Mouse (Mus musculus): ENCODE measurements around the gene Agbl4. TPM values are rescaled to one million over a fixed set of nuclear protein-coding genes. Genes with fewer than 3 reads are reported as not detected.

Gene Agbl4
- total and polyA plus RNA-seq, 2 experiments: not detected

DNA sequence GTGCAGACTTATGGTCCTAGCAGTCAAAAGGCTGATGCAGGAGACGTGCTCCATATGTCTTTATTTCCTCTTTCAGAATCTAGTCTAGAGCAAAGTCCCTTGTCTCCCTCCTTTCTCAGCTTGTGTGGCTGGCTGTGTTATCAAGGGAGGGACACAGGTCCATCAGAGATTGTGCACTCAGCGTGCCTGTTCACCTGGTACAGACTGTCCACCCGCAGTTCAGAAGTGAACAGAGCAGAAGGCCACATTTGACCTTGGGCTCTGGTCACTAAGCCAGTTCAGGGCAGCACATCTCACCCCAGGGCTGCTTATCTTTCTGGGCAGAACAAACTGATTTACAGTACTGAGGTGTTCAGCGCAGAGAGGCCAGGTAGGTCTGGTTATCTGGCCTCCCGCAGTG, 1054.7 kb downstream of the Agbl4 start:
- TF ChIP-seq CTCF (IDR thresholded peaks at IDR 0.05; ENCODE audit: low read depth, low read length): no peak
- no peak for TF ChIP-seq POLR2A (IDR thresholded peaks at IDR 0.05; ENCODE audit: extremely low read depth, insufficient read depth, low read length)
- H3K4me3 ChIP-seq (ENCODE audit: insufficient read depth, low read depth, low read length): no peak overlapping the region
- 79% methylated on average over 5 of the region's 5 CpGs for WGBS
- H3K27ac ChIP-seq (replicated peaks; ENCODE audit: insufficient read depth, low read depth, low read length): no peak overlapping the region
- no peaks in the 10 kb centered on the region for H3K79me2 ChIP-seq (ENCODE audit: control insufficient read depth, insufficient read depth, low read length)
- H3K9ac ChIP-seq (ENCODE audit: low read depth, low read length): no peak overlapping the region
- no peak for DNase-seq (ENCODE audit: extremely low read depth, low read depth, low spot score)
- H3K36me3 ChIP-seq (ENCODE audit: control insufficient read depth, insufficient read depth, low read length): no peaks in the 10 kb centered on the region
- H3K4me1 ChIP-seq (ENCODE audit: control insufficient read depth, insufficient read depth, low read length): no peaks in the 10 kb centered on the region
- H3K27me3 ChIP-seq (ENCODE audit: control insufficient read depth, insufficient read depth, low read length): no peaks in the 10 kb centered on the region

GRCm38 (mm10) chr4:111453275-111453674, 1055.8 kb downstream of the Agbl4 start:
- WGBS: 82% methylated on average over 3 of the region's 3 CpGs

GRCm38 (mm10) chr4:111455621-111456020, 1058.2 kb downstream of the Agbl4 start:
- H3K36me3 ChIP-seq (ENCODE audit: control insufficient read depth, insufficient read depth, low read length): no peaks in the 10 kb centered on the region
- H3K4me3 ChIP-seq (ENCODE audit: insufficient read depth, low read depth, low read length): no peak overlapping the region
- 90% methylated on average over 5 of the region's 5 CpGs for WGBS
- no peaks in the 10 kb centered on the region for H3K79me2 ChIP-seq (ENCODE audit: control insufficient read depth, insufficient read depth, low read length)
- H3K27me3 ChIP-seq (ENCODE audit: control insufficient read depth, insufficient read depth, low read length): no peaks in the 10 kb centered on the region
- TF ChIP-seq CTCF (IDR thresholded peaks at IDR 0.05; ENCODE audit: low read depth, low read length) (no peak), POLR2A (IDR thresholded peaks at IDR 0.05; ENCODE audit: extremely low read depth, insufficient read depth, low read length) (no peak)
- H3K27ac ChIP-seq (replicated peaks; ENCODE audit: insufficient read depth, low read depth, low read length): no peak overlapping the region
- H3K9ac ChIP-seq (ENCODE audit: low read depth, low read length): no peak overlapping the region
- DNase-seq (ENCODE audit: extremely low read depth, low read depth, low spot score): no peak
- H3K4me1 ChIP-seq (ENCODE audit: control insufficient read depth, insufficient read depth, low read length): no peaks in the 10 kb centered on the region

More at GRCm38 (mm10) chr4:111453275-111453674, 1055.8 kb downstream of the Agbl4 start:
- Histone ChIP-seq H3K79me2 (ENCODE audit: control insufficient read depth, insufficient read depth, low read length) (no peaks in the 10 kb centered on the region), H3K36me3 (ENCODE audit: control insufficient read depth, insufficient read depth, low read length) (no peaks in the 10 kb centered on the region), H3K27ac (replicated peaks; ENCODE audit: insufficient read depth, low read depth, low read length) (no peak overlapping the region), H3K27me3 (ENCODE audit: control insufficient read depth, insufficient read depth, low read length) (no peaks in the 10 kb centered on the region), H3K4me3 (ENCODE audit: insufficient read depth, low read depth, low read length) (no peak overlapping the region), H3K9ac (ENCODE audit: low read depth, low read length) (no peak overlapping the region), H3K4me1 (ENCODE audit: control insufficient read depth, insufficient read depth, low read length) (no peaks in the 10 kb centered on the region)
- DNase-seq (ENCODE audit: extremely low read depth, low read depth, low spot score): no peak
- TF ChIP-seq CTCF (IDR thresholded peaks at IDR 0.05; ENCODE audit: low read depth, low read length) (no peak), POLR2A (IDR thresholded peaks at IDR 0.05; ENCODE audit: extremely low read depth, insufficient read depth, low read length) (no peak)

- Histone ChIP-seq H3K27me3 (ENCODE audit: control insufficient read depth, insufficient read depth, low read length) (no peaks in the 10 kb centered on the region), H3K4me3 (ENCODE audit: insufficient read depth, low read depth, low read length) (no peak overlapping the region), H3K79me2 (ENCODE audit: control insufficient read depth, insufficient read depth, low read length) (no peaks in the 10 kb centered on the region), H3K36me3 (ENCODE audit: control insufficient read depth, insufficient read depth, low read length) (no peaks in the 10 kb centered on the region), H3K9ac (ENCODE audit: low read depth, low read length) (no peak overlapping the region), H3K27ac (replicated peaks; ENCODE audit: insufficient read depth, low read depth, low read length) (no peak overlapping the region), H3K4me1 (ENCODE audit: control insufficient read depth, insufficient read depth, low read length) (no peaks in the 10 kb centered on the region)
- WGBS: 89% methylated on average over 5 of the region's 5 CpGs
- TF ChIP-seq POLR2A (IDR thresholded peaks at IDR 0.05; ENCODE audit: extremely low read depth, insufficient read depth, low read length) (no peak), CTCF (IDR thresholded peaks at IDR 0.05; ENCODE audit: low read depth, low read length) (no peak)
- no peak for DNase-seq (ENCODE audit: extremely low read depth, low read depth, low spot score)
Observed at GRCm38 (mm10) chr4:111457568-111457967, 1060.1 kb downstream of the Agbl4 start.

- no peaks in the 10 kb centered on the region for H3K36me3 ChIP-seq (ENCODE audit: control insufficient read depth, insufficient read depth, low read length)
- no peak for DNase-seq (ENCODE audit: extremely low read depth, low read depth, low spot score)
- TF ChIP-seq CTCF (IDR thresholded peaks at IDR 0.05; ENCODE audit: low read depth, low read length) (no peak), POLR2A (IDR thresholded peaks at IDR 0.05; ENCODE audit: extremely low read depth, insufficient read depth, low read length) (no peak)
- no peaks in the 10 kb centered on the region for H3K27me3 ChIP-seq (ENCODE audit: control insufficient read depth, insufficient read depth, low read length)
- H3K9ac ChIP-seq (ENCODE audit: low read depth, low read length): no peak overlapping the region
- no peak overlapping the region for H3K4me3 ChIP-seq (ENCODE audit: insufficient read depth, low read depth, low read length)
- H3K4me1 ChIP-seq (ENCODE audit: control insufficient read depth, insufficient read depth, low read length): no peaks in the 10 kb centered on the region
- no peak overlapping the region for H3K27ac ChIP-seq (replicated peaks; ENCODE audit: insufficient read depth, low read depth, low read length)
- WGBS: 72% methylated on average over 2 of the region's 2 CpGs
- H3K79me2 ChIP-seq (ENCODE audit: control insufficient read depth, insufficient read depth, low read length): no peaks in the 10 kb centered on the region
Observed at GRCm38 (mm10) chr4:111467293-111467773, 1069.9 kb downstream of the Agbl4 start.

DNA sequence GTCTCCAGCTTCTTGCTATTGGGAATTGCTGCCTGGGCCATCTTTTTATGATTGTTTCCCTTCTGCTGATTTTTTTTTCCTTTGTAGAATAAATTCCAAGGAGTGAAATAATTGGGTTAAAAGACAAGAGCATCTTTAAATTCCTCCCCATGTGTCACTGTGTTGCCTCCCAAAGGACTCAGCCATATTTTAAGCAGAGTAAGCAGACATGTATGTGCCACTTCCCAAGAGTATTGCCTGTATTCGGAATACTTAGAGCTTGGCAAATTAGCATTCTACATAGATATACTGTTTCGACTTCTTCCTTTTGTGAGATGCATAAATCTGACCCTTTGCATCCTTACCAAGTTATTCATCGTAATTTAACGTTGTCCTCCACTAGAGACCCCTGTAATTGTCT, 1070.3 kb downstream of the Agbl4 start:
- Histone ChIP-seq H3K27me3 (ENCODE audit: control insufficient read depth, insufficient read depth, low read length) (no peaks in the 10 kb centered on the region), H3K4me3 (ENCODE audit: insufficient read depth, low read depth, low read length) (no peak overlapping the region), H3K36me3 (ENCODE audit: control insufficient read depth, insufficient read depth, low read length) (no peaks in the 10 kb centered on the region), H3K27ac (replicated peaks; ENCODE audit: insufficient read depth, low read depth, low read length) (no peak overlapping the region), H3K4me1 (ENCODE audit: control insufficient read depth, insufficient read depth, low read length) (no peaks in the 10 kb centered on the region), H3K79me2 (ENCODE audit: control insufficient read depth, insufficient read depth, low read length) (no peaks in the 10 kb centered on the region), H3K9ac (ENCODE audit: low read depth, low read length) (no peak overlapping the region)
- 81% methylated on average over 4 of the region's 4 CpGs for WGBS
- DNase-seq (ENCODE audit: extremely low read depth, low read depth, low spot score): no peak
- TF ChIP-seq CTCF (IDR thresholded peaks at IDR 0.05; ENCODE audit: low read depth, low read length) (no peak), POLR2A (IDR thresholded peaks at IDR 0.05; ENCODE audit: extremely low read depth, insufficient read depth, low read length) (no peak)

All from liver, adult 2 months (tissue).